Mouse (Mus musculus): Measurements from ENCODE around the gene Scamp4. TPM values are rescaled to one million over a fixed set of nuclear protein-coding genes. Genes with fewer than 3 reads are reported as not detected.
"Not testable (repeated sequence)": the region's sequence is repeated elsewhere in the genome, so short reads cannot be mapped to it uniquely, and the experiment has no call there.

Scamp4 gene
- polyA plus RNA-seq, 1 experiment, result 145 TPM

GRCm38 (mm10) chr10:80577195-80578130 is 25.2 kb upstream of the Scamp4 start, which contains the start of gene Klf16:
Klf16 (minus strand) TSS chr10:80577321.
- 2% methylated on average over 79 of the region's 97 CpGs for WGBS

DNA sequence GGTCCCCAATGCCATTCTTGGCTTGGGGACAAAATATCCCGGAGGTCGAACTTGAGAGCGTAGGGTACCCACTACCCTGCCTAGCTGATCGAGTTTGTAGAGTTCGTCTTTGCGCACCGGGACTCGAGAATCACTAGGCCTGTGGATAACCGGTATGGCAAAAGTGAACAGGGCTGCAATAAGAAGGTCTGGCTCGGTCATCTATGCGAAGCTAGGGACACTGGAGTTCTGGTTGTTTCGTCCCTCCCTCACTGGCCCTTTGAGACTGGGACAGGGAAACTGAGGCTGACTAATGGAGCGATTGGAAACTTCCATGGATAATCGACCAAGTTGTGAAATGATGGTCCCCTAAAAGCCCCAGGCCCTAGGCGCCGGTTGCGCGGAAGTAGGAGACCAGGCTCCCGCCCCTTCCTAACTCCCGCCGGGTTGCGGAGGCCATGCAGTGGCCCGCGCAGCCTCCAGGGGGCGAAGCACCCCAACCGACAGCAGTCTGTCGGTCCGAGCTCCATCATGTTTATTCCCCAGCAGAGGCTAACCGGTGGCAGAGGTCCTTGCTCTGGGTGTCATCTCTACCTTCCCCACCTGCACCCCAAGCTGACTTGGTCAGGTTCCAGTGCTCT is 24.4 kb upstream of the Scamp4 start:
- 1% methylated on average over 29 of the region's 29 CpGs for WGBS
- no peak for DNase-seq (ENCODE audit: low read depth, low spot score)

More at GRCm38 (mm10) chr10:80577195-80578130, 25.2 kb upstream of the Scamp4 start, which contains the start of gene Klf16:
- no peak for DNase-seq (ENCODE audit: low read depth, low spot score)

DNA sequence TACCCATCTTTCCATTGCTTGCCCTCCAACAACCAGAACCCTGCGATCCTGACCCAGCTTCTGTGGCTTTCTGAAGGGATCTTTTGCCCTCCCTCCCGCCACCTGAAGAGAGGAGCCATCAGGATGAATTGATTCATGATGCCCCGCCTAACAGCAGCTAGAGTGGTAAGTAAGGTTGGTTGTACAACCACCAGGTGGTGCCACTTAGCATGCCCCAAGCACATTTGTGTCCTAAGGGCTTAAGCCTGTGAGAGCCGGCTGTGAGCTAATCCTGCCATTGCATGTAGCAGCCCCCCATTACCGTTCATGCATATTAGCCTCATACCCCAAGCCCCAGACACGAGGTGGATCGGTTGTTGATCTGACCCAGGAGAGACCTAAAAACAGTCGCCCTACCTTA is 23.8 kb upstream of the Scamp4 start:
- no peak for DNase-seq (ENCODE audit: low read depth, low spot score)
- 9% methylated on average over 8 of the region's 8 CpGs for WGBS

DNA sequence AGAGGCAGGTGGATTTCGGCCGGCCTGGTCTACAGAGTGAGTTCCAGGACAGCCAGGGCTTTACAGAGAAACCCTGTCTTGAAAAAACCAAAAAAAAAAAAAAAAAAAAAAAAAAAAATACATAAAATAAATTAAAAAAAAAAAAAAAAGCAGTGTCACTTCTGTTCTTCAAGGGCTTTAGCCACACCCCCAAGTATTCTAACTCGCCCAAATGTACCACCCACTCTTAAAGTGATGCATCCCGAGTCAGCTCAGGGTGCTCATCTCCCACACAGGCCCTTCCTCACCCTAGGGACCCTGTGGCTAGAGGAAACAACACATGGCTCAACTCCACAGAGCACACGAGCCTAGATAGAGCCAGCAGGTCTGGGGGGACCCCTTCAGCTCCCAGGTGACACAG is 19.6 kb upstream of the Scamp4 start:
- no peak for DNase-seq (ENCODE audit: low read depth, low spot score)
- WGBS, result 84% methylated on average over 5 of the region's 5 CpGs

- DNase-seq (ENCODE audit: low read depth, low spot score), result no peak
- WGBS, result 45% methylated on average over 12 of the region's 12 CpGs
These were observed 18.6 kb upstream of the Scamp4 start for GRCm38 (mm10) chr10:80584045-80584488.

GRCm38 (mm10) chr10:80584642-80585552 is 17.8 kb upstream of the Scamp4 start:
- no peak for DNase-seq (ENCODE audit: low read depth, low spot score)
- WGBS, result 79% methylated on average over 12 of the region's 12 CpGs

DNA sequence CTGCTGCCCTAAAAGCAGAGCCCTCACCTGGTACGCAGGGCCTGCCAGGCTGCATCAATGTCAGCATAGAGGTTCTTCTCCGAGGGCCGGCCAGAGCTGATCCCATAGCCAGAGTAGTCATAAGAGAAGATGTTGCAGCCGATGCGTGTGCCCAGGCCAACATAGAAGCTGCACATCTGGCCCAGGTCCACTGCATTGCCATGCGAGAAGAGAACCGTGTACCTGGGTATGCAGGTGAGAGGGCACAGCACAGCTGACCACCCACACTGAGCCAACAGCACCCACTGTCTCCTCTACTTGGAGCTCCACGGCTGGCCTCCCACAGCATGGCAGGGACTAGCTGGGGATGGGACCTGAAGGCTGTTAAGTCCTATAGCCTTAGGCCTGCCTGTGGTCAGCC is 17.1 kb upstream of the Scamp4 start:
- DNase-seq (ENCODE audit: low read depth, low spot score), result no peak
- WGBS, result 87% methylated on average over 8 of the region's 8 CpGs

GRCm38 (mm10) chr10:80586407-80587304 is 16.0 kb upstream of the Scamp4 start:
- 90% methylated on average over 51 of the region's 51 CpGs for WGBS
- no peak for DNase-seq (ENCODE audit: low read depth, low spot score)

GRCm38 (mm10) chr10:80587305-80587657 is 15.4 kb upstream of the Scamp4 start:
- DNase-seq (ENCODE audit: low read depth, low spot score), result no peak
- WGBS, result 52% methylated on average over 4 of the region's 4 CpGs

- WGBS, result 3% methylated on average over 12 of the region's 12 CpGs
- DNase-seq (ENCODE audit: low read depth, low spot score), result no peak
These were observed 13.4 kb upstream of the Scamp4 start for GRCm38 (mm10) chr10:80589127-80589878.

GRCm38 (mm10) chr10:80589879-80590854 is 12.5 kb upstream of the Scamp4 start, which contains the start of gene Abhd17a:
Abhd17a (minus strand) TSS chr10:80590341.
- under 1% methylated on average over 73 of the region's 73 CpGs for WGBS
- DNase-seq (ENCODE audit: low read depth, low spot score), result peak; percentile 97

DNA sequence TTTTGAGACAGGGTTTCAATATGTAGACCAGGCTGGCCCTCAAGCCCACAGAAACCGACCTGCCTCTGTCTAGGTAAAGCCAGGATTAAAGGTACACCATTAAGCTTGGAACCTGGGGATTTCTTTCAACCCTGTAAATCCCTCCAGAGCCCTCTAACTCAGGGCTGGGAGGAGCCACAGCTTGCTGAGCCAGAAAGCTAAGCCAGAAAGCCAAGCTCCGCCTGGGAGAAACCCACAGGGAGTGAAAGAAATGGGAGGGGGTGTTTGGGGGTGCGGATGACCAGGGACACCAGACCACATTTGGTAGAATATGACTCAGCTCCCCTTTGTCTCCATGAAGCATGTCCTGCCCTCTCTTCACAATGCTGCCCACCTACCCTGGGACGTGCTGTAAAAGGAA is 6.4 kb upstream of the Scamp4 start:
- no peak for DNase-seq (ENCODE audit: low read depth, low spot score)
- WGBS, result 49% methylated on average over 4 of the region's 4 CpGs

GRCm38 (mm10) chr10:80603364-80603763 is 692 bp downstream of the Scamp4 start:
- DNase-seq (ENCODE audit: low read depth, low spot score), result no peak
- WGBS, result 9% methylated on average over 7 of the region's 7 CpGs

DNA sequence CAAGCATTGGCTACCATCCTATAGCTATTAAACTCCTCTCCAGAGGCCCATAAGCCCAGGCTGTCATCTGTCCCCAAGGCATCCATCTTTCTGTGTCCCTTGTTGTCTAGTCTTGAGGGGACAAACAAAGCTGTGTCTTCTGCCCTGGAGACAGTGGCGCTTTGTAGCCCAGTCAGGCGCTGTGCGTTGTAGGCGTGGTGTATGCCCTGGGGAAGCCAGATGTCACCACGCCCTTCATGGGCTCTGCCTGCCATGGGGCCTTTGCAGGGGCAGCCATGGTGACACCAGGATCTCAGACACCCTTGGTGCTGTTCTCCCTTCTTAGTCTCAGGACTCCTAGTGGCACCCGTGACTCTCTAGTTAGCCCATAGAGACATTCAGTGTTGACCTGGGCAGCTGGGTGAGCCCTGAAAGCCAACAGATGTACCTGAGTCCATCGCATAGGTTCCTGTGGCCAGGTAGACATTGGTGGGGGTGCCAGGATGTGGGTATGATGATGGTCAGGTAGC is 1.4 kb downstream of the Scamp4 start:
- 29% methylated on average over 7 of the region's 7 CpGs for WGBS
- no peak for DNase-seq (ENCODE audit: low read depth, low spot score)

DNA sequence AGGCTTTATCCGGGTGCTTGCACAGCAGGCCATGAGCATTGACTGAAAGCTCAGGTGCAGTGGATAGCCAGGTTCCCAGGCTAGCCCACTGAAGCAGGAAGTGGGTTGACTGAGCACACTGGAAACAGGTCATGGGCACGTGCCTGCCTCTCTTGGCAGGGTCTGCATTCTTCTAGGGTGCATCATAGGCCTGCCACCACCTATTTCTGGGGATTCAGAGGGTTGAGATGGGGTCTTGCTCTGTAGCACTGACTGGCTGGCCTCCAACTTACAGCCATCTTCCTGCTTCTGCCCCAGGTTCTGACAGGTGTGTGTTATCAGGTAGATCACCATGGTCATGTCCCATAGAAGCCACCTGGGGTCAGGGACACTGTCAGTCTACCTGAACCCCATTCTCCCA is 2.3 kb downstream of the Scamp4 start:
- WGBS, result 76% methylated on average over 2 of the region's 2 CpGs
- no peak for DNase-seq (ENCODE audit: low read depth, low spot score)

DNA sequence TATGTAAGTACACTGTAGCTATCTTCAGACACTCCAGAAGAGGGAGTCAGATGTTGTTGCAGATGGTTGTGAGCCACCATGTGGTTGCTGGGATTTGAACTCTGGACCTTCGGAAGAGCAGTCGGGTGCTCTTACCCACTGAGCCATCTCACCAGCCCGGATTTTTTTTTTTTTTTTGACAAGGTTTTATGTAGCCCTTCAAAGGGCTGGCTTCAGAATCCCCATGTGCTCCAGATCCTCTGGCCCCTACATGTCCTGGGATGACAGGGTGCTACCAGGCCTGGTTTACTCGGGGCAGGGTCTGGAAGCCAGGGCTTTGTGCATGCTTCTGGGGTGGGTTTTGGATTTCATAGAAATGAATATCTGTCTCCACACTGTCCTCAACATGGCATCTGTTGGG is 3.0 kb downstream of the Scamp4 start, which contains the start of gene Gm49322:
Gene Gm49322 (plus strand): TSS at position 301 of the 400 bp plus-strand sequence.
- DNase-seq (ENCODE audit: low read depth, low spot score), result not testable (repeated sequence)
- 48% methylated on average over 4 of the region's 4 CpGs for WGBS

DNA sequence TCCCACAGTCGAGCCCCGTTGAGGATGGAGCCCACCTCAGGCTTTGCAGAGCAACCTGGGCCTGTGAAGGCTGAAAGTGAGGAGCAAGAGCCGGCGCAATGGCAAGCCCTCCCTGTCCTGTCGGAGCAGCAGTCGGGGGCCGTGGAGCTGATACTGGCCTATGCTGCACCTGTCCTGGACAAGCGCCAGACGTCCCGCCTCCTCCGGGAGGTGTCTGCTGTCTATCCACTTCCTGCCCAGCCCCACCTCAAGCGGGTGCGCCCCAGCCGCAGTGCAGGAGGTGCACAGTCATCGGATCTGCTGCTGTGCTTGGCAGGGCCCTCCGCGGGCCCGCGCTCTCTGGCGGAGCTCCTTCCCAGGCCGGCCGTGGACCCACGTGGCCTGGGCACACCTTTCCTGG is 3.6 kb downstream of the Scamp4 start:
- 33% methylated on average over 23 of the region's 23 CpGs for WGBS
- peak; percentile 70 for DNase-seq (ENCODE audit: low read depth, low spot score)

Data from large intestine, adult 2 months (tissue).